Mouse (Mus musculus) erythroblast, embryonic 14.5 days (primary cell): Measurements from ENCODE around the gene Nuak2. TPM values are rescaled to one million over a fixed set of nuclear protein-coding genes. Genes with fewer than 3 reads are reported as not detected.

Experiments
- H3K27me3 ChIP-seq: 2 replicates; pipeline ENCODE4 v1.6.1; 2012; ENCODE audit warnings: inconsistent platforms; ENCODE audit not compliant: control insufficient read depth
- H3K36me3 ChIP-seq: 2 replicates; pipeline ENCODE4 v1.6.1; 2012; ENCODE audit warnings: mild to moderate bottlenecking, inconsistent platforms; ENCODE audit not compliant: control insufficient read depth
- H3K4me1 ChIP-seq: 2 replicates; pipeline ENCODE4 v1.6.1; 2012; ENCODE audit warnings: inconsistent platforms; ENCODE audit not compliant: control insufficient read depth
- H3K4me3 ChIP-seq: replicated peaks from 2 replicates; pipeline ENCODE3; 2012; ENCODE audit warnings: moderate library complexity, mild to moderate bottlenecking, inconsistent platforms
- H3K9me3 ChIP-seq: 2 replicates; pipeline ENCODE4 v1.6.1; 2012; ENCODE audit warnings: low read length, inconsistent platforms, mixed read lengths; ENCODE audit not compliant: control insufficient read depth
- GATA1 ChIP-seq: IDR thresholded peaks from 2 replicates; pipeline ENCODE4 v1.6.1; 2012; ENCODE audit warnings: low read length, inconsistent platforms, mixed read lengths
- TAL1 ChIP-seq: IDR thresholded peaks from 3 replicates; pipeline ENCODE4 v1.6.1; 2012; ENCODE audit warnings: low read length, inconsistent platforms, mixed read lengths
- polyA plus RNA-seq: library from polyadenylated mRNA; stranded (reverse); fragments of >175 nt; gene quantifications from 2 replicates; pipeline ENCODE4 v1.2.3, GENCODE M21; 2012

The Nuak2 gene
- polyA plus RNA-seq, 1 experiment = not detected

GRCm38 (mm10) chr1:132292318-132293129 is 23.4 kb upstream of the Nuak2 start:
- Histone ChIP-seq H3K27me3 (peaks cover 21% of the 10 kb centered on the region), H3K4me1 (no peaks in the 10 kb centered on the region), H3K36me3 (no peaks in the 10 kb centered on the region), H3K9me3 (no peaks in the 10 kb centered on the region), H3K4me3 (no peak overlapping the region)
- TF ChIP-seq GATA1 = no peak
- no peak for TF ChIP-seq TAL1

GRCm38 (mm10) chr1:132295506-132295905 is 20.4 kb upstream of the Nuak2 start:
- Histone ChIP-seq H3K4me3 (no peak overlapping the region), H3K4me1 (no peaks in the 10 kb centered on the region), H3K36me3 (no peaks in the 10 kb centered on the region), H3K27me3 (peaks cover 51% of the 10 kb centered on the region), H3K9me3 (no peaks in the 10 kb centered on the region)
- no peak for TF ChIP-seq GATA1
- no peak for TF ChIP-seq TAL1

- peaks cover 54% of the 10 kb centered on the region for H3K27me3 ChIP-seq
- no peaks in the 10 kb centered on the region for H3K4me1 ChIP-seq
- H3K4me3 ChIP-seq = no peak overlapping the region
- no peaks in the 10 kb centered on the region for H3K9me3 ChIP-seq
- TF ChIP-seq GATA1 = no peak
- H3K36me3 ChIP-seq = no peaks in the 10 kb centered on the region
These were observed 19.9 kb upstream of the Nuak2 start for GRCm38 (mm10) chr1:132296051-132296450.

GRCm38 (mm10) chr1:132298425-132298800 is 17.5 kb upstream of the Nuak2 start, which contains the start of gene Klhdc8a:
Gene Klhdc8a (plus strand): TSS chr1:132298626.
- TF ChIP-seq GATA1 (no peak), TAL1 (no peak)
- no peaks in the 10 kb centered on the region for H3K9me3 ChIP-seq
- H3K4me3 ChIP-seq = peak within 1 kb of the TSS; percentile 32
- peaks cover 70% of the 10 kb centered on the region for H3K27me3 ChIP-seq
- H3K36me3 ChIP-seq = no peaks in the 10 kb centered on the region
- H3K4me1 ChIP-seq = no peaks in the 10 kb centered on the region

- Histone ChIP-seq H3K36me3 (no peaks in the 10 kb centered on the region), H3K4me1 (no peaks in the 10 kb centered on the region), H3K4me3 (peak overlapping the region; percentile 32), H3K27me3 (peaks cover 73% of the 10 kb centered on the region), H3K9me3 (no peaks in the 10 kb centered on the region)
- no peak for TF ChIP-seq GATA1
These were observed 17.0 kb upstream of the Nuak2 start for GRCm38 (mm10) chr1:132298801-132299464.

GRCm38 (mm10) chr1:132299744-132300143 is 16.2 kb upstream of the Nuak2 start:
- Histone ChIP-seq H3K27me3 (peaks cover 77% of the 10 kb centered on the region), H3K4me1 (no peaks in the 10 kb centered on the region), H3K36me3 (no peaks in the 10 kb centered on the region), H3K9me3 (no peaks in the 10 kb centered on the region), H3K4me3 (no peak overlapping the region)
- TF ChIP-seq GATA1 = no peak
- TF ChIP-seq TAL1 = no peak

- Histone ChIP-seq H3K27me3 (peaks cover 69% of the 10 kb centered on the region), H3K4me3 (no peak overlapping the region), H3K9me3 (no peaks in the 10 kb centered on the region), H3K36me3 (no peaks in the 10 kb centered on the region), H3K4me1 (no peaks in the 10 kb centered on the region)
- no peak for TF ChIP-seq TAL1
- TF ChIP-seq GATA1 = no peak
These were observed 14.7 kb upstream of the Nuak2 start for GRCm38 (mm10) chr1:132301242-132301641.

GRCm38 (mm10) chr1:132302341-132302866 is 13.5 kb upstream of the Nuak2 start:
- TF ChIP-seq GATA1 (no peak), TAL1 (no peak)
- Histone ChIP-seq H3K36me3 (no peaks in the 10 kb centered on the region), H3K9me3 (no peaks in the 10 kb centered on the region), H3K4me3 (no peak overlapping the region), H3K27me3 (peaks cover 61% of the 10 kb centered on the region), H3K4me1 (no peaks in the 10 kb centered on the region)

DNA sequence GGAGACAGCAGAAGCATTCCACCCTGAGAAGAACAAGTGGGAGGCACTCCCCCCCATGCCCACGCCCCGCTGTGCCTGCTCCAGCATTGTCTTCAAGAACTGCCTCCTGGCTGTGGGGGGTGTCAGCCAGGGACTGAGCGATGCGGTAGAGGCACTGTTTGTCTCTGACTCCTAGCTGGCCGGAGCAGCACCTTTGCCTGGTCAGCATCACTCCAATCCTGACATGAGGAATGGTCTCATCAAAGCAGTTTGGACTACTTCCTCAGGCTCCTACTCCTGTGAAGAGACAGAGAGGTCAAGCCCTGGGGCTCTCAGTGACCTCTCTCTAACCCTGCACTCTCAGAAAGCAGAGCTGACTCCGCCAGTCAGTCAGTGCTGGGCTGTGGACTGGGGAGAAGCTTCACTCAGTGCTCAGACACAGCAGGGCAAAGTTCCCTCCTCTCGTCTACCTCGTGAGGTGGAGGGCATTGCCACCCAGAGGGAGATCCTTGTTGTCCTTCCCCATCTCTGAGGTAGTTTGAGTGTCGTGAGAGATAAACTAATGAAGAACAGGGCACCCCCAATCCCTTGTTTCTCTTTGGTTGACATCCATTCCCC is 11.2 kb upstream of the Nuak2 start:
- Histone ChIP-seq H3K4me3 (no peak overlapping the region), H3K36me3 (no peaks in the 10 kb centered on the region), H3K27me3 (peaks cover 48% of the 10 kb centered on the region), H3K4me1 (no peaks in the 10 kb centered on the region), H3K9me3 (no peaks in the 10 kb centered on the region)
- no peak for TF ChIP-seq TAL1
